ENCODE assay signal across 23 mouse cellular contexts in genomic region chr16:78522974-78523373, GRCm38 (mm10). TPM values are rescaled to one million over a fixed set of nuclear protein-coding genes. Genes with fewer than 3 reads are reported as not detected.
DNase-seq lines count a peak whose midpoint lies in the region; ATAC-seq and TF ChIP-seq lines count a peak whose summit lies in the region.
"Had no signal": no experiment of that assay in that cellular context is flagged by ENCODE, and none has a peak within 500 bp of the region (broad histone marks: within the 10 kb centered on the region; RNA-seq: fewer than 3 reads in every experiment).

No protein-coding gene starts in this region.

- DNase-seq in right cerebral cortex, postnatal 25 days, result no peak
- DNase-seq in kidney, adult 2 months, result no peak
- DNase-seq: adrenal gland, adult 8-10 months; adrenal gland, postnatal 14 days; adrenal gland, postnatal 36 days; B cell, adult 2 months; cerebellum, adult 11-12 months; cerebellum, adult 9-11 months; cerebellum, postnatal 14 days; cerebellum, postnatal 36 days; forebrain, postnatal 0 days had no signal

- no peak overlapping the region for H3K27ac ChIP-seq in kidney, adult 2 months (ENCODE audit: insufficient read depth, low read depth, low read length)
- H3K27ac ChIP-seq: embryonic facial prominence, embryonic 10.5 days; embryonic facial prominence, embryonic 12.5 days; forebrain, embryonic 13.5 days; forebrain, embryonic 15.5 days had no signal

- TF ChIP-seq POLR2A in kidney, adult 2 months (IDR thresholded peaks at IDR 0.05; ENCODE audit: low read depth, low read length), result no peak

- H3K4me1 ChIP-seq in kidney, adult 2 months (ENCODE audit: control insufficient read depth, insufficient read depth, low read length), result no peaks in the 10 kb centered on the region
- H3K4me1 ChIP-seq: embryonic facial prominence, embryonic 10.5 days; embryonic facial prominence, embryonic 12.5 days; forebrain, embryonic 13.5 days; forebrain, embryonic 15.5 days had no signal

- no peak for TF ChIP-seq CTCF in kidney, adult 2 months (conservative IDR thresholded peaks at IDR 0.05; ENCODE audit: insufficient read depth, insufficient read length, low read depth, low read length)

- WGBS in kidney, adult 2 months, result 89% methylated on average over 4 of the region's 4 CpGs

- no peaks in the 10 kb centered on the region for H3K27me3 ChIP-seq in kidney, adult 2 months (replicated peaks; ENCODE audit: control insufficient read depth, insufficient read depth, low read length)
- H3K27me3 ChIP-seq: CH12.LX; embryonic facial prominence, embryonic 12.5 days; forebrain, embryonic 13.5 days; forebrain, embryonic 15.5 days; Patski had no signal

- ATAC-seq in common myeloid progenitor, adult 5-6 weeks (replicated peaks; ENCODE audit: low read depth, poor library complexity, severe bottlenecking), result peak; percentile 67
- ATAC-seq in hematopoietic stem cell, adult 5-6 weeks (replicated peaks in 1 of 2; ENCODE audit: insufficient read depth in 1 of 2, low FRiP score in 2 of 2, low TSS enrichment in 1 of 2, low read depth in 1 of 2, poor library complexity in 2 of 2, severe bottlenecking in 2 of 2), result peak; percentile 60 to 80; a peak in 3 of 4 replicates
- ATAC-seq in megakaryocyte progenitor cell, adult 5-6 weeks (replicated peaks; ENCODE audit: poor library complexity), result peak; percentile 82
- ATAC-seq: activated CD4-positive, CD25-positive, alpha-beta regulatory T cell, adult 4 months; CD4-positive, CD25-positive, alpha-beta regulatory T cell, adult 4 months; forebrain, embryonic 13.5 days; forebrain, embryonic 15.5 days; forebrain, postnatal 0 days; Patski had no signal

- no peaks in the 10 kb centered on the region for H3K36me3 ChIP-seq in kidney, adult 2 months (ENCODE audit: control insufficient read depth, insufficient read depth, low read length)
- H3K36me3 ChIP-seq: embryonic facial prominence, embryonic 10.5 days; embryonic facial prominence, embryonic 12.5 days; forebrain, embryonic 15.5 days; G1E had no signal

- H3K4me3 ChIP-seq in kidney, adult 2 months (ENCODE audit: insufficient read depth, low read depth, low read length), result no peak overlapping the region
- H3K4me3 ChIP-seq: embryonic facial prominence, embryonic 10.5 days; embryonic facial prominence, embryonic 12.5 days; forebrain, embryonic 13.5 days; forebrain, embryonic 15.5 days had no signal

RNA-seq across cellular contexts. Expression of gene D16Ertd472e, which starts 53.5 kb away (rescaled TPM):
- 41.8 and 53.9 TPM in 2 replicates for total RNA-seq in common myeloid progenitor, adult 5-6 weeks (2017)
- 57.2 and 58.0 TPM in 2 replicates for total RNA-seq in hematopoietic stem cell, adult 5-6 weeks (2017)
- 50.1 and 52.8 TPM in 2 replicates for total RNA-seq in megakaryocyte progenitor cell, adult 5-6 weeks (2015)
- 41.4 and 56.0 TPM in 2 replicates for total RNA-seq in megakaryocyte progenitor cell, adult 5-6 weeks (2017)
- polyA plus RNA-seq in kidney, adult 2 months (2012; rRNA removed), result 1.1 and 1.9 TPM in 2 replicates
- total RNA-seq: G1E had no signal
- polyA plus RNA-seq: G1E had no signal
